Mouse (Mus musculus) ES-E14 (cell line): ENCODE measurements at regions not wholly inside any gene's neighbourhood (a gene's known extent, or its start where the extent isn't known, plus 50 kb on each side); places are given as distances from the start of the nearest gene placed in this dataset.

Experiments used
- HCFC1 ChIP-seq: IDR thresholded peaks from 2 replicates; pipeline ENCODE4 v1.6.1; 2012; ENCODE audit warnings: low read length, inconsistent platforms, borderline replicate concordance; ENCODE audit not compliant: insufficient read depth
- ZC3H11A ChIP-seq: IDR thresholded peaks from 2 replicates; pipeline ENCODE4 v1.6.1; 2012; ENCODE audit warnings: low read depth, mild to moderate bottlenecking, inconsistent platforms, low read length, borderline replicate concordance
- ZNF384 ChIP-seq: IDR thresholded peaks from 2 replicates; pipeline ENCODE4 v1.6.1; 2012; ENCODE audit warnings: low read depth, low read length, inconsistent platforms

DNA sequence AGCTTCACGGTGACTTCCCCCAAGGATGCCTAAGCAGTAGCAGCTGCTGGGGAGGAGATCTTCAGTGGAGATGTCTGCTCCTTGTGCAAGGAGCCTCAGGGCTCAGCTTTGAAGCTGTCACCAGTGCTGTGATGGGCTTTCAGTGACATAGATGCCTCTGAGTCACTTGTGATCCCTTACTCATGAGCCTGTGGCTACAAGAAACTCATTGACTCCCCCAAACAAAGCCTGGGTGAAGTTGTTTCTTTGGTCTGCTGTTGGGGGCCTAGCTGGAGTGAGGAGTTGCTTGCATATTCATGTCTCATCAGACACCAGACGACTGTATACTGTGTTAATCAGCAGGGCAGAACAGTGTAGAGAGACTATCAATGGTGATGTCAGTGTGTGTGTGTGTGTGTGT lies 203.4 kb upstream of the Mphosph6 start:
- TF ChIP-seq ZC3H11A, result no peak
- no peak for TF ChIP-seq HCFC1
- no peak for TF ChIP-seq ZNF384
